Mouse (Mus musculus) small intestine, adult 2 months (tissue): ENCODE results near the gene Rpusd3. TPM values are rescaled to one million over a fixed set of nuclear protein-coding genes. Genes with fewer than 3 reads are reported as not detected.

Experiments
- H3K27ac ChIP-seq: fragments of 200-500 bp; 2 replicates; pipeline ENCODE4 v1.5.1; 2012; ENCODE audit warnings: low read depth, low read length, control low read depth, inconsistent platforms; ENCODE audit not compliant: insufficient read depth
- H3K27me3 ChIP-seq: fragments of 200-500 bp; 2 replicates; pipeline ENCODE4 v1.6.1; 2012; ENCODE audit warnings: mild to moderate bottlenecking, moderate library complexity, low read length, inconsistent platforms; ENCODE audit not compliant: control insufficient read depth, insufficient read depth
- H3K36me3 ChIP-seq: fragments of 200-500 bp; 2 replicates; pipeline ENCODE4 v1.6.1; 2012; ENCODE audit warnings: mild to moderate bottlenecking, low read length, control low read depth, inconsistent platforms; ENCODE audit not compliant: control insufficient read depth, insufficient read depth
- H3K4me1 ChIP-seq: fragments of 200-500 bp; 2 replicates; pipeline ENCODE4 v1.6.1; 2012; ENCODE audit warnings: low read length, inconsistent platforms, mixed read lengths; ENCODE audit not compliant: control insufficient read depth, insufficient read depth, insufficient read length
- H3K4me3 ChIP-seq: fragments of 200-500 bp; 2 replicates; pipeline ENCODE4 v1.5.1; 2012; ENCODE audit warnings: low read depth, mild to moderate bottlenecking, control low read depth, inconsistent platforms, low read length, moderate library complexity
- CTCF ChIP-seq: fragments of 200-500 bp; IDR thresholded peaks from 2 replicates; pipeline ENCODE4 v1.5.1; 2012; ENCODE audit warnings: low read depth, mild to moderate bottlenecking, control low read depth, inconsistent platforms, low read length, moderate library complexity, mixed read lengths; ENCODE audit not compliant: insufficient replicate concordance, insufficient read length; ENCODE audit errors: extremely low read depth
- POLR2A ChIP-seq: fragments of 200-500 bp; IDR thresholded peaks from 2 replicates; pipeline ENCODE4 v1.6.1; 2012; ENCODE audit warnings: low read depth, mild to moderate bottlenecking, control low read depth, inconsistent platforms, low read length, moderate library complexity
- WGBS: fragments of 180-500 bp; shearing (Covaris S2); methylation state at CpG from one replicate; pipeline ENCODE4 v1.1.7; 2018; 5-methylcytosine and 5-hydroxymethylcytosine counted together
- polyA plus RNA-seq: library from polyadenylated mRNA; depleted of rRNA; stranded (reverse); fragments of >200 nt; gene quantifications from 2 replicates; pipeline ENCODE4 v1.2.3, GENCODE M21; 2012

Gene Rpusd3
- polyA plus RNA-seq, 1 experiment: 71.6 TPM

DNA sequence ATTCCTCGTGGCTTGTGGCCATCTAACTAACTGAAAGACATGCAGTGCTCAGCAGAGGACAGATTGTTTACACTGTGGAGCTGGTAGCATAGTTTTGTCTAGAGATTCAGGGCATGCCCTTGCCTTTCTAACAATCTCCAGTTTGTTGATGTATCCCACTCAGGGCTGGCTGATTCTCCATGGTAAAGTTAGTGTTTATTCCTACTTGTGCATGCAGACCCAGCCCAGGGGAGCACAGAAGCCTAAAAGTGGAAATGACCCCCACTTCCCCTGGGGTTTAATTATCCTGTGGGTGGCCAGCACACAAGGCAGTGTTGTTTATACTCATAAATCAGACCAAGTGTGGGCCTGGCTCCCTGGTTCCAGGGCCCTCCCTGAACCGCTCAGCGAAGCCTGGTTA, 33.1 kb downstream of the Rpusd3 start:
- TF ChIP-seq POLR2A: no peak
- TF ChIP-seq CTCF: no peak
- H3K4me3 ChIP-seq: no peak overlapping the region
- 64% methylated on average over 3 of the region's 3 CpGs for WGBS
- peaks cover 16% of the 10 kb centered on the region for H3K4me1 ChIP-seq
- H3K27me3 ChIP-seq: no peaks in the 10 kb centered on the region
- H3K36me3 ChIP-seq: peaks cover 87% of the 10 kb centered on the region
- peak overlapping the region; percentile 88 for H3K27ac ChIP-seq

DNA sequence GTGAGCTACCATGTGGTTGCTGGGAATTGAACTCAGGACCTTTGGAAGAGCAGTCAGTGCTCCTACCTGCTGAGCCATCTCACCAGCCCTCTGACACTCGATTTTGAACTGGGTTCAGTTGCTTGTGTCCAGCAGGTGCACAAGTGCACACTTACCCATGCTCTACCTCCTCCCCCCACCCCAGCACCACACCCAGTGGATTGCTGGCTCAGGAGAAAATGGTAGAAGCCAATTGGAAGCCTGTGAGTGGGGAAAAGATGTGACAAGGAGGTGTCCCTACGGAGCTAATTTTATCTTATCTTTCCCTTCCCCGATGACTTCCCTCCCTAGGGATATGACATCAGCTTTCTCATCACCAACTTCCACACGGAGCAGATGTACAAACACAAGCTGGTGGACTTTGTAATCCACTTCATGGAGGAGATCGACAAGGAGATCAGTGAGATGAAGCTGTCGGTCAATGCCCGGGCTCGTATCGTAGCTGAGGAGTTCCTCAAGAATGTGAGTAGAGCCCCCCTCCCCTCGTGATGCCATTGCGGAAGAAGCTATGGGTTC, 33.9 kb downstream of the Rpusd3 start:
- TF ChIP-seq POLR2A: no peak
- TF ChIP-seq CTCF: no peak
- Histone ChIP-seq H3K4me1 (peaks cover 17% of the 10 kb centered on the region), H3K27me3 (no peaks in the 10 kb centered on the region), H3K27ac (peak overlapping the region; percentile 88), H3K4me3 (peak overlapping the region; percentile 47; the same call in 1 of the 2 replicates), H3K36me3 (peaks cover 86% of the 10 kb centered on the region)
- WGBS: 41% methylated on average over 11 of the region's 11 CpGs

DNA sequence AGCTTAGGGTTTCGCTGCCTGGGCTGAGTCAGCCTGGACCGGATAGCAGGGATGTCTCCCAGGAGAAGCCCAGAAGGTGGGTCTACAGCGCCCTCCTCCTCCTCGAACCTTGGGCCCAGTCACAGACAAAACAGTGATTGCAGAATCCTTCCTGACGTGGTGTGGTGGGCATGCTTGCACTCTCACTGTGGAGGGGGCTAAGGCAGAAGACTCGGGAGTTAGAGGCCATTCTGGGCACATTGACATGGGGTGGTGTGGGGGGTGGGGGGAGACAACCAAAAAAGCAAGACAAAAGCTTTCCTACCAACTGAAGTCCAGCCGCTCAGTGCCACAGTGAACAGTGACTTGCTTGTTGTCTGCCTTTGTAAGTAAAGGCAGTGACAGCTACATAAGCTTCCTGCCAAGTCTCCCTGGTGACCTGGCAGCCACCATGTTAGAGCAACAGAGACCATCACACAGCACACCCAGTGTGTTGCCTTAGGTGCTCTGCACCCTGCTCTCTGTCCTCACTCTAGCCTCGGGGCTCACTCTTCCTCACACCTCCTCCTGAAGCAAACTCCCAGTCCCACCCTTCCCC, 34.7 kb downstream of the Rpusd3 start:
- TF ChIP-seq POLR2A (no peak), CTCF (no peak)
- peaks cover 78% of the 10 kb centered on the region for H3K36me3 ChIP-seq
- no peak overlapping the region for H3K4me3 ChIP-seq
- no peaks in the 10 kb centered on the region for H3K27me3 ChIP-seq
- peaks cover 21% of the 10 kb centered on the region for H3K4me1 ChIP-seq
- WGBS: 92% methylated on average over 8 of the region's 8 CpGs
- peak overlapping the region; percentile 47 for H3K27ac ChIP-seq

DNA sequence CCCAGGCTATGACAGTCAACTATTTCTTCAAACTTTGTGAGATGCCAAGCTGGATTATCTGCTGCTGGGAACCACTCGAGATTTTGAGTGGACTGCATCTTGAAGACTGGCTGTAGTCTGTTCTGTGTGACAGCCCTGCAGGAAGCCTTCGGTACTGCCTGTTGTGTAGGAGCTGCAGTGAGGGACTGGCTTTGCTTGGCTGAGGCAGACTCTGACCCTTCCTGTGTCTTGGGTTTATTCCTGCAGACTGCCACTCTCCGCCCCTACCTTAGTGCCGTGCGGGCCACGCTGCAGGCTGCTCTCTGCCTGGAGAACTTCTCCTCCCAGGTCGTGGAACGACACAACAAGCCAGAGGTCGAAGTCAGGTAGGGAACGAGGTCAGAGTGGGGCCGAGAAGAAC, 38.7 kb downstream of the Rpusd3 start:
- Histone ChIP-seq H3K27me3 (no peaks in the 10 kb centered on the region), H3K27ac (peak overlapping the region; percentile 8; the same call in 1 of the 2 replicates), H3K36me3 (peaks cover 44% of the 10 kb centered on the region), H3K4me3 (no peak overlapping the region), H3K4me1 (peaks cover 21% of the 10 kb centered on the region)
- 72% methylated on average over 11 of the region's 11 CpGs for WGBS
- TF ChIP-seq POLR2A (no peak), CTCF (peak; percentile 25; the same call in 1 of the 2 replicates)

DNA sequence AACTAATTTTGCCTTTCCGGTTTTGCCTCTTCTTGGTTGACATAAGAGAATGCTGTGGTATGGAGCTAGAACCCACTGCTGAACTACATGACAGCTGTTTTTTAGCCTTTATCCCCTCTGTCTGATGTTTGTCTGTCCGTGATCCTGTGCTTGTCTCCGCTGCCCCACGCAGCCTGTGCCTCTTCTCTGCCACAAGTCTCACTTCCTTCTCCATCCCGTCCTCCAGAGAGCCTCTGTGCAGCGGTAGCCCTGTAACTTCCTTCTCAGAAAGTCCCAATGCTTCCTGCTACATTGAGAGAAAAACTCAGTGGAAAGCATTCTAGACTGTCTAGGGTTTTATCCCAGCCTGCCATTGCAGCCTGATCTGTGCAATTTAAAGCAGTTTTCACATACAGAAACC, 39.9 kb downstream of the Rpusd3 start:
- TF ChIP-seq POLR2A (no peak), CTCF (no peak)
- Histone ChIP-seq H3K27ac (0 out of 2 replicates have a peak overlapping the region, but pooled peaks have one; percentile 21), H3K4me1 (peaks cover 15% of the 10 kb centered on the region), H3K27me3 (no peaks in the 10 kb centered on the region), H3K4me3 (peak overlapping the region; percentile 43), H3K36me3 (peaks cover 43% of the 10 kb centered on the region)
- 22% methylated on average over 6 of the region's 6 CpGs for WGBS

DNA sequence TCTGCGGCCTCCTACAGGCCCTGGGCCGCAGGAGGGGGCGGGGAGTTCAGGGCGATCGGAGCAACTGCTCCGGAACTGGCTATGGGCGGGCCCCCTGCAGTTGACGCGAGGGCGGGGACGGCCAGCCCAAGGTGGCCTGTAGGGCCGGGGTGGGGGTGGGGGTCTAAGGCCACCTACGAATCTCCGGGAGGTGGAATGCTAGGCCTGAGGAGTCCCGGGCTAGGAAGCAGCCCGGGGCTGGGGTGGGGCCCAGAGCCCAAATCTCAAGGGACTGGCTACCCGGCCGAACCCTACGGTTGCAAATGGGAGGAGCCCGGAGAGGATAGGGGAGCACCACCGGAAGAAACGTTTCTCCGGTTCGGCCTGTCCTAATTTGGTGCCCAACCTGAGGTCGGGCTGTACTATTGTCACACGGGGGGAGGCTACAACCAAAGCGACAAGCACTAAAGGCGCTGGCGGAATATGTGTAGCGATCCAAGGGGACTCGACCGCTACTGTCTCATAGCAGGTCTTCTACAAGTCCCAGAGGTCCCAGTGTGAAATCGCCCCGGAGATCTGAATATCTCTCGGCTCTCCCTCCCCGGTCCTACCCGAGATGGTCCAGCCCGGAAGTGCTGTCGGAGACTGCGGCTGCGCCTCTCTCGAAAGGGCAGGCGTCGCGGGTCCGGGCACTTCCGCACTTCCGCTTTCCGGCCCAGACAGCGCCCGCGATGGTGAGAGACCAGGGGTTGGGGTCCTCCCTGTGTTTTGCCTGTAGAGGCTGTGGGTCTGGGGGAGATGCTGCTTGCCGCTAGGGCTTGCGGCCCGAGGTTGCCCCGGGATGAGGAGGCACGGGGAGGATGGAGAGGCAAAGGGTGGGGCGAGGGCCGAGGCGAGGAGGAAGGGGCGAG, 41.4 kb downstream of the Rpusd3 start, which contains the start of the genes Tada3 and Arpc4:
TSS of gene Tada3 (minus strand) at position 388 of the 890 bp plus-strand sequence.
TSS of gene Arpc4 (plus strand) at position 620 of the 890 bp plus-strand sequence.
- Histone ChIP-seq H3K4me1 (peaks cover 14% of the 10 kb centered on the region), H3K27me3 (no peaks in the 10 kb centered on the region), H3K4me3 (peak within 1 kb of the TSS; percentile 71), H3K27ac (peak within 1 kb of the TSS; percentile 98), H3K36me3 (peaks cover 39% of the 10 kb centered on the region)
- TF ChIP-seq CTCF (no peak), POLR2A (peak; percentile 66)
- under 1% methylated on average over 61 of the region's 61 CpGs for WGBS

DNA sequence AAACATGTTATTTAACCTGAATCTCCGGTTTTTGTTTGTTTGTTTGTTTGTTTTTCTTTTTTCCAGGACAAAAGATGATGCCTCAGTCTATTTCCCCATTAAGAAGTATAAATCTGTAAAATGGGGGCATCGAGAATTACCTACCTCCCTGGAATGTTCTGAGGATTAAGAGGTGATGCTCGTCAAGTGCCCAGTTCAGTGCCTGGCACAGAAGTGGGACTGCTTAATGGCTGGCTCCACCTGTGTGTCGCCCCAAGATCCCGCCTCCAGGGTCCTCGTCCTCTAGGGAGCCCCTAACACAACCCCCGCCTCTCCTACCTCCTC, 42.0 kb downstream of the Rpusd3 start:
- TF ChIP-seq CTCF: no peak
- TF ChIP-seq POLR2A: no peak
- Histone ChIP-seq H3K27me3 (no peaks in the 10 kb centered on the region), H3K4me3 (peak overlapping the region; percentile 71), H3K27ac (peak overlapping the region; percentile 98), H3K4me1 (peaks cover 14% of the 10 kb centered on the region), H3K36me3 (peaks cover 39% of the 10 kb centered on the region)
- 3% methylated on average over 7 of the region's 7 CpGs for WGBS
